Mouse (Mus musculus): ENCODE data around the gene Vangl1.

Vangl1 gene

DNA sequence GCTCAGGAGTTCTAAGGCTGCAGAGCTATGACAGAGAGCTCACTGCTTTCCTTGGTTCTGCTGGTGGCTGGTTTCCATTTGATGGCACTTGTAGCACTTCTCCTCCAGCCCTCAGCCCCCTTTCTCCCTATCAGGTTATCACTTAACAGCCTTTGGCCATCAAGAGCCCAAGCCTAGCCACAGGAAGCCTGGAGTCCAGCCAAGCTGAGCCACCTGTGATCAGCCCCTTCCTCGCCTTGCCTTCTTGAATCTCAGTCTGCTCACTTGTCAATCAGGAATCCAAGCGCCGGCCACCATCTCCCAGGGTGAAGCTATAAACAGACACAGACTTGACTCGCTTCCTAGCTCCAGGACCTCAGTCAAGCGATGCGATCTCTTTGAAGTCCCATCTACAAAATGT lies 6.0 kb downstream of the Vangl1 start:
- DNase-seq (ENCODE audit: low read depth, low spot score): no peak

DNA sequence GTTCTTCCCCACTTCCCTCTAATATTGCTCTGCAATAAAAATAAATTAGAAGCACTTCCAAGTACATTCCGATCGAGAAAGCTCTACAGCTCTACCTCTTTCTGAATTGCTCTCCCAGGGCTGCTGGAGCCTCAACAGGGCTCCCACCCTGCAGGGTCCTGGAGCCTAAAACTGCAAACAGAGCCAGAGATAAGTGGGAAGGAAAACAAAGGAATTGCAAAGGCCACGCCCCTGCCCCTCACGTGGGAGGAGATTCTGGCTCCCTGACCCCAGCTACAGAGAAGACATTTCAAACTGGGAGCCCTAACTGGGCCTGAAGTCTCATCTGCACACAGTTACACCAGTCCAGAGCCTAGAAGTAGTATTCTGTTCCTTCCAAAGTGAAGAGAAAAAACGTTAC lies 6.7 kb downstream of the Vangl1 start:
- no peak for DNase-seq (ENCODE audit: low read depth, low spot score)

DNA sequence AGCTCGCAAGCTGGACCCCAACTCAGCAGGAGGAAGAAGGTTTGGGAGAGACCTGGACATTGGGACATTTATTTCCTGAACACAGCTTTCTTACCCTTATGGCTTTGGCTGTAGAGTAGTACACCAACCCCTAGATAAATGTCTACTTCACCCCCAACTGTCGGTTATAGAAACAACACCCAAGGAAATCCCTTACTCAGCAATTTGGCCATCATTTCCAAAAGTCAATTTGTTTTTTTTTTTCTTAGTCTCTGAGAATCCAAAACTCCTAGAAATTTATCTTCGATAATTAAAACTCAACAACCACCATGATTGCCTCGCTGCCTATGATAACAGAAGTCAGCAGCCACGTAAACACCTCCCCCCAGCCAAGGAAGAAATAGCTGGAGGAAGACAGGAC lies 7.3 kb downstream of the Vangl1 start:
- DNase-seq (ENCODE audit: low read depth, low spot score): no peak

DNA sequence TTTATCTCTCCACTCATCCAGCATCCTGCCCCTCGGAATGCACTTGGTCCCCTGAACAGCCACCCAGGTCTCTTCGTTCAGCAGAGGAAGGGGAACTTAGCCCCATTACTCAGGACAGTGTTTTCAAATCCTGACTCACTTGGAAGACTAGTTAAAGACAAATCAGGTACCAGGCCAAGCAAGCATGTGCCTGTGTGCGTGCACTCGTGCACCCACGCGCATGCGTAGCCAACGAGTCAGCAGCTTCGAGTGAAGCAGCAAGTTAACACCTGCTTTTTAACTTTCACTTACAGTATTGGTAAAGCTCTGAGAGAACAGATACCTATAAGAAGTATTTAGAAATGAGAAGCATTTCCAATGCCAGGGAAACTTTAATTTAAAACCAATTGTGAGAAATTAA lies 8.3 kb downstream of the Vangl1 start:
- DNase-seq (ENCODE audit: low read depth, low spot score): peak; percentile 53

DNA sequence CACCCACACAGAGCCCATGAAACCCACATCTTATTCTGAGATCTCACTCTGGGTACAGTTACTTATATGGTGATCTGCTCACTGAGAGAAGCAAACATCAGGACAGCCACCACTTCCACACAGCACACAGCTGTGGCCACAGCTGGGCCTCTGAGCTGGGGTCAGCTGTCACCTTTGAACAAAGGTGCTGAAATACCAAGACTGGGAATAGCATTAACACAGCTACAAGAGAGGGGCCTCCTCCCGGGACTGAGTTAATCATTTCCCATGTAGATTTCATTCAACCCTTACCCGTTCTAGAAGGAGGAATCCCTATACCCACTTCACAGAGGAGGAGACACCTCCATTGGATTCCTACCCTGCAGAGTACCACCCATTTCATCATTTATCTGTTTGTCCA lies 8.7 kb downstream of the Vangl1 start:
- DNase-seq (ENCODE audit: low read depth, low spot score): no peak

DNA sequence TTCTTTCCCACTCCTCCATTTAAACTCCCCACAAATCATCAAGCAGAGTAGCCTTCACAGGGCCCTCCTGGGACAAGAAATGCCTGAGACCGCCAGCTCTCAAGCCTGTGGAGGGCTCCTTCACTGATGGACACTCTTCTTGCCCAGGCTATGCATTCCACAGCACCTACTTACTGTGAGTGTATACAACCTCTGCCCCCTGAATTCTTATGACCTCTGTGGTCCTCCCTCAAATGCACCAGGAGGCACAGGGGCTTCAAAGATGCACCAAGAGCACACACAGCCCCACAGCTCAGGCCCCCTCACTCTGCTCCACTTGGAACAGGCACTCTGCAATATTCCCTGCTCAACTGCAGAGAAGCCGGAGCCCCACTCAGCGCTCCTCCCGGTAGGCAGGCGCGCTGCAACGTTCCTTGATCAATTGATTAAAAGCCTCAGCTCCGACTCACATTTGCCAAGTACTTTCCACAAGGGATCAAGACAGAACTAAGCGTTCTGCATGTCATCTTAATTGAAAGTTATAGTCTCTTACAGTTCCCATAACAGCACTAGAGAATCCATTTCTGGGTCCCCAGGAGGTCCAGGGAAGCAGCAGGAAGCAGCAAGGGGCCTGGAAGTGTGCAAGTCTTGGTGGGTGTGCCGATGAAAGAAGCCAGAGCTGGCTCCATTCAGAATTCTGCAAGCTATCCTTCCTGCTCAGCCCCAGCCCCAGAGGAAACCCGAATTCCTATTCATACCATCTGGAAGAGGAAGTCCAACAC lies 10.0 kb downstream of the Vangl1 start:
- no peak for DNase-seq (ENCODE audit: low read depth, low spot score)

DNA sequence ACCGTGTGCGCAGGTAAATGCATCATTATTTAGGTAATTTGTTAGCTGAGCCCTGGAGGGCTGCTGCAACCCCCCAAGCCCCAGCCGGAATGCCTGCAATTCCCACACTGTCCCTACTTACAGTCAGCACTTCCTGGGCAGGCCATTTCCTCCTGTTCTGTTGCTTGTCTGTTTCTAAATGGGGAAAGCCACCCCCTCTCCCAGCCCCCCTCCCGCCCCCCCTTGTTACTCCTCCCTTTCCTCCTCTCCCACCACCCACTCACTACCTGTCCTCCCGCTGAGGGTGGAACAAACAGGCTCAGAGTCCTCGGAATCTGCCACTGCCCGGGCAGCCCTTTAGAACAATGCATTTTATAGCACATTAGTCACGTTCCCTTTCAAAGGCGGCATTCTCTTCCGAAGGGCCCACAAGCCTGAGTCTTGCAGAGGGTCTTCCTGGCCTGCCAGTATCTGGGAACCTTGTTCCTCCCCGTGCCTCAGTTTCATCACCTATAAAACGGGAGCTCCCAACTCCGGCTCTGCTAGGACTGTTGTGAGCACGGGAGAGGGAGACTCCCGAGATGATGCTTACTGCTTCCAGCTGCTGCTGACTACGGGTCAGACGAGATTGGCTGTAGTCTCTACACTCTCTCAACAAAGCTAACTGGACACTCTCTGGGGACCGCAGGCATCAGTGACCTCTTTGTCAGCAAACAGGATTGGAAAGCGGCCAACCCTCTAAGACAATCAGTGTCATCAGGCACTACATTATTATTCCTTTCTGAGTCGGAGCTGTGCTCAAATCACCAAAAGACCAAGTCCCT lies 10.8 kb downstream of the Vangl1 start:
- peak; percentile 65 for DNase-seq (ENCODE audit: low read depth, low spot score)

DNA sequence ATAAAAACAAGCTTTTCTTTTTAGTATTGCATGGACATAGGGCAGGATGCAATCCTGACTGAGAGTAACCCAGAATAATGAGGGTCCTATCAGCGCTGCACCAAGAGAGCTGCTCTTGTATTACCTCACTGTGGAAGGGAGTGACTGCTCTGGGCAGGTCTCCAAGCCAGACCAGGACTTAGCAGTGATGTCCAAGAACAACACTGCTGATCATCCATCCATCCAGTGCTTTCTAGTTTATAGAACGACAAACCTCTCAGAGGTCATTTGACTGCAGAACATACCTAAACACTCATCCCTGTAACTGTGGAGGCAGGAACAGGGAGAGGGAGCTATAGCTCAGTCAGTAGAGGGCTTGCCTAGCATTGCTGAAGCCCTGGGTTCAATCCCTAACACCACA lies 11.9 kb downstream of the Vangl1 start:
- peak; percentile 82 for DNase-seq (ENCODE audit: low read depth, low spot score)

DNA sequence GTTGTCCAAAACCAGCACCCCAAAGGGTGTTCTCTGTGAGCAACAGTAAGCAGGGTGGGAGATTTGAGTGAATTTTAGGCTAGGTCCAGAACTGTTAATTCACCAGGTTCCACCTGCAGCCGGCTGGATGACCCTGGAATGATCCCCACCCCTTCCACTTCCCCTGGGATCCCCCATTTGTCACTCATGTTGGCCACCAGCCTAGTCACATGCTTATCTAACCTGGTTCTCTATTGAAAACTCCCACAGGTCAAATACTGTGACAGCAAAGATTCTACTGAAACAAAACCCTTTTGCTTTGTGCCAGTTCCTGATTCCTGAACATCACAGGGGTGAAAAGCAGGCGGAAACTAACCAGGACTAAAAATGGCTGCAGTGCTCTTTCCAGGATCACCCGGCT lies 12.9 kb downstream of the Vangl1 start:
- DNase-seq (ENCODE audit: low read depth, low spot score): no peak

DNA sequence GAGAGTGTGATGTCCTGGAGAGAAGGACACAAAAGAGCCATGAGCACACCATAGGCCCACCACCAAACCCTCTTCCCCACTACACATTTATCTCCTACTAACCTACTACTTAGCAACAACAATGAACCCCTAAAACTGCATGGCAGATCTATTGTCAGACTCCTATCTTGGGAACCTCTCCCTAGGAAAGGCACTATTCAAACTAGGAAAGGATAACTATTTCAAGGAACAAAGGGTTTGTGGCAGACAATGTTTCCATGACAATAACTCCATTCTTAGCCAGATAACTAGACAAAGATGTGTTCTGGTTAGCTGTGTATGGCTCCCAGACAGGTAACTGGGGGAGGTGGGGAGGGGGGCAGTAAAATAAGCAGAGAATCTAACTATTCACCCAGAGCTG lies 13.9 kb downstream of the Vangl1 start:
- DNase-seq (ENCODE audit: low read depth, low spot score): no peak

DNA sequence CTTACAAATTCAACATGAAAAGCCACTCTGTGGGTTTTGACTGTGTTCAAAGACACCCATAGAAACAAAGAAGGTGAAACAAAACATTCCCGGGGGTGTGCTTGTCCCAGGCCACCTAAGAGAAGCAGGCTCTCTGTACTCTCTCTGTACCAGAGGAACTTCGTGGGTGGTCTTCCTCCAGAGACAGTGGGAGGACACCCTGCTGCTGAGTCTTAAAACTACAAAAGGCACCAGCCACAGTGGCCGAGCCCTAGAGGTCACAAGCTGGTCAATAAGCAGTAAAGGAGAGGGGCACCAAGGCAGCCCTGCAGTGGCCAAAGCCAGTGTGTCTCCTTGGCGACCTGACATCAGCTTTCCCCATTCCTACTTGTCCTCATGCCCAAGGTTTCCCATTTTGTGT lies 14.5 kb downstream of the Vangl1 start:
- DNase-seq (ENCODE audit: low read depth, low spot score): no peak

DNA sequence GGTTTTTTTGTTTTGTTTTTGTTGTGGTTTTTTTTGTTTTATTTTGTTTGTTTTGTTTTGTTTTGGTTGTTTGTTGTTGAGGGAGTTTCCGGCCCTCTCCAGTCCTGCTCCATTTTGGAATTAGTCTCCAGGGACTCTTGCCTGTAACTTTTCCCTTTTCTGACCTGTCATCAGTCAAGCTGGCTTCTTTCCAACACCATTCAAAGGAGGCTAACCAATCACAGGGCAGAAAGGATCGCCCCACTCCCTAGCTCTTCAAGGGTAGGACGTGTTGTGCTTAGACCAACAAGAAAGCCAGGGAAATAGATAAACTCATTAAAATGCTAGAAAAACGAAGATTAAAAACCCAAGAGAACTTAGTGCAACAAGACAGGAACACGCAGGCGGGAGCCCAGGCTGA lies 15.5 kb downstream of the Vangl1 start:
- DNase-seq (ENCODE audit: low read depth, low spot score): no peak

DNA sequence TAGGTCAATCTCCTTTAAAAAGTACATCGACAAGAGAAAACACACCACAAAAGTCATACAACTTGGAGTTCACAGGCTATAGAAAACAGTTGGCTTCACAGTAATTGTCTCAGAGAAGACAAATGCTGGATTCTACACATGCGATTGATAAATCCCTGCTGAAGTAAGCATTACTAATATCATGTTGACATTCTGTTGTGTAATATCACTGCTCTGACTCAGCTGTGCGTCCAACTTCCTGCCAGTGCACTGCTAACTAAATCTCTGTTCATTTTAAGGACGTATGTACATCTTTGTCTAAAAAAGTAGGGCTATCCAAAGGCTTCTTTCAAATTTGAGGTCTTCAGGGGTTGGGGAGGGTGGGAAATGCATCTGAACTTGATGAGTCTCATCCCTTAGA lies 17.1 kb downstream of the Vangl1 start:
- DNase-seq (ENCODE audit: low read depth, low spot score): peak; percentile 87

DNA sequence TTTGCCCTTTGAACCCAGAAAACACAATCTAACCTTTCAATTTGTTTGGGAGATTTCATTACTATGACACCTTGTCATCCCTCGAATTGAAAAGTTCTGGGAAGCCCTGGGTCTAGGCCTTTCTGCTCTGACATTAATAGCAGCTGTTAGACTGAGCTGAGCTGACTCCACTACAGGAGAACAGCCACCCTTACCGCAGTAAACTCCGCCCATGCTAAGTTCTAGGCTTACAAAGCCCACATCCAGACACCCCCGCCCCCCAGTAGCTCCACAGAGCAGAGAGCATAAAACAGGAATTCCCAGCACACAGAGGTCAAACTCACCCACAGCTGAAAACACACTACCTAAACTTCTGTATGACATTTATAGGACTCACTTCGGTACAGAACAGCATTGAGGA lies 19.8 kb downstream of the Vangl1 start:
- no peak for DNase-seq (ENCODE audit: low read depth, low spot score)

DNA sequence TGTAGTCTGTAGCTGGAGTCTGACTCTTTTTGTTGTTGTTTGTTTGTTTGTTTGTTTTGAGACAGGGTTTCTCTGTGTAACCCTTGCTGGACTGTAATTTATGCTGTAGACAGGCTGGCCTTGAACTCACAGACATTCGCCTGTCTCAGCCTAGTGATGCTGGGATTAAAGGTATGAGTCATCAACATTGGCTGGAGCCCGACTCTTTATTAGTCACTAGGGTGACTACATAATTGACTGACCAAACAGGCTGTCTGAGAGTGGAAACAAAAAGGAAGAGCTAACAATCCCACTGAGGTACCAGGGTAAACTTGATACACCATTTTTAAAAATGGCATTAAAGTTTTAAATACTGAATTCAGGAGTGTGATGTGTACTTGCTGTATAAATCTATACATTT lies 21.9 kb downstream of the Vangl1 start:
- DNase-seq (ENCODE audit: low read depth, low spot score): peak; percentile 72

DNA sequence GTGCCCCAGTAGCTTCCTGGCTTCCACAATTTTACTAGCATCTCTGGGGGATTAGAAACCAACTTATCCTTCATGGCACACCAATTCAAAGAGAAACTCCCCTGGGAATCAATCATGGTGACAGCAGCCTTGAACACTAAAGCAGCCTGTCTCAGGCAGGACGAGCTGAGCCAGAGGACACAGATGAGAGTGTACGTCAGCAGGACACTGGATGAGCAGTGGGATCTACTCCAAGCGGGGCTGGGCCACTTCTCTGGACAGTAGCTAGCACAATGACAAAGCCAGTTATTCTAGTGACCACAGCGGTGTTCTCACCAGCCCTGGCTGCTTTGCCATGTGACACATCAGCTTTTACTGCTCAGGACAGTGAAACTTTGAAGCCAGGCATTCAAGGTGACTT lies 23.3 kb downstream of the Vangl1 start:
- no peak for DNase-seq (ENCODE audit: low read depth, low spot score)

DNA sequence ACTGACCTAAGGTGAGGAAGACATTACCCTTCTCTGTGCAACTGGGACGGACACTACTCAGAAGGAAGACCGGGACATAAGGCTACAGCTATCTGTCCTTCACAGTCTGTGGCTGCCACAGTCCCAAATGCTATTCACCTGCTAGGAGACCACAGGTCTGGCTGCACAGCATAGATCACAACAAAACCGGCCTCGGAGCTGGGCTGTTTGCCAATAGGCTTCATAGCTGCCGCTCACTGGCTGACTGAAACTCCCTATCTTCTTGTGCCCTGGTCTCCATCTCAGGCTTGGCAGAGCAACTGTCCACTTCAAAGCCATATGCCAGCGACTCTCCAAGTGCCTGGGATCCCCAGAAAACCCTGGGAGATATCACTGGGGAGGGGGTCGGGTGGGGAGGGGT lies 23.7 kb downstream of the Vangl1 start:
- no peak for DNase-seq (ENCODE audit: low read depth, low spot score)

DNA sequence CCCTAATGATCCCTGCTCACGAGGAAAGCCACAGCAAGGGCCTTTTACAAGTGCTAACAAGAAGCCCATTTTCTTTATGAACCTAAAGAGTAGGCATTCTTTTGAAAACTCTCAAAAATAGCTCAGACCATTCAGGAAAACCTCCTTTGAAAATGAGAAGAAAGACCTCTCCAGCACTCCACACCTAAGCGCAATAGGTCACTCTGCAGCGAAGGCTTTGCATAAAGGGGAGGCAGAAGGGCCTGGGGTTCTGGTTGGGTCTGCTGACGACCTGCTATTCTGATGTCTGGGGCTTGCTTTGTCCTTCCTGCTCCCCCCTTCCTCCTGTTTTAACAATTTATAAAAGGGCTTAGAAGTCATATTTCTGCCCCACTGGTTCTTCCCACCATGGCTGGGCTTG lies 24.6 kb downstream of the Vangl1 start:
- DNase-seq (ENCODE audit: low read depth, low spot score): no peak

DNA sequence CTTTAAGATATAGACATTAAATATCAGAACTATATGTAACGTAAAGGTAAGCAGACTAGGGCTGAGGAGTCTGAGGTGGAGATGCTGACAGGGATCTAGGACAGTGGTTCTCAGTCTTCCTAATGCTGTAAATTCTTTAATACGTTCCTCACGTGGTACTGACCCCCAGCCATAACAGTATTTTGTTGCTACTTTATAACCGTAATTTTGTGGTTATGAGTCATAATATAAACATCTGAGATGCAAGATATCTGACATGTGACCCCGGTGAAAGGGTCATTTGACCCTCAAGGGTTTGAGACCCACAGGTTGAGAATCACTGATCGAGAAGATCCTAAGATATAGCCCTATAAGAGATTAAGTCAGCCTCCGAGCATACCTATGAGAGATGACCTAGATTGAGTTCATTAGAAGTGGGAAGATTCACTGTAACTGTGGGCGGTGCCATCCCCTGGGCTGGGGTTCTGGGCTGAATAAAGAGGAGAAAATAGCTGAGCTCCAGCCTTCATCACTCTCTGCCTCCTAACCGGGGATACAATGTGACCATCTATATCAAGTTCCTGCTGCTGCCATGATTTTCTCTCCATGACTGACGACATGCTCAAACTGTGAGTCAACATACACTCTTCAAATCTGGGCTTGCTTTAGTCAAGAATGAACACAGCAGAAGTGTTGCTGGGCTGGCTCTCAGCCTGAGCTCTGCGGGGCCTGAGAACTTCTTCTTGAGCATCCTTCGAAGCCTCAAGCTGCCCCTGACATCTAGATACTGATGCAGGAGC lies 26.5 kb downstream of the Vangl1 start:
- peak; percentile 59 for DNase-seq (ENCODE audit: low read depth, low spot score)

DNA sequence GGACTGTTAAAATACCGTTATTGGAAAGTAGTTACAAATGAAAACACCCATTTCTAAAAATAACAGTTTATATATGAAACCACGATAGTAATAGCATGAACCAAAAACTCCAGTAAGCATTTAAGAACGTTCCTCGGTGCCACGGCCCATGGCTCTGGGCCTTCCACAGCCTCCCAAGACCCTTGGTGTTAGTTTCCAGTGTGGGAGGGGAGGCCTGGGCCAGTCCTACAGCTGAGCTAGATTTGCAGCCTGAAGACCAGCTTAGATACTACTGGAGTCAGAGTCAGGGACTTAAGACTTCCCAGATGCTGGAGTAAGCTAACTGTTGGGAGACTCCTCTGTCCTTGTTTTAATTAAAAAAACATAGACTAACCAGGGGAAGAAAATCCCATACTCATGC lies 28.4 kb downstream of the Vangl1 start:
- DNase-seq (ENCODE audit: low read depth, low spot score): no peak

DNA sequence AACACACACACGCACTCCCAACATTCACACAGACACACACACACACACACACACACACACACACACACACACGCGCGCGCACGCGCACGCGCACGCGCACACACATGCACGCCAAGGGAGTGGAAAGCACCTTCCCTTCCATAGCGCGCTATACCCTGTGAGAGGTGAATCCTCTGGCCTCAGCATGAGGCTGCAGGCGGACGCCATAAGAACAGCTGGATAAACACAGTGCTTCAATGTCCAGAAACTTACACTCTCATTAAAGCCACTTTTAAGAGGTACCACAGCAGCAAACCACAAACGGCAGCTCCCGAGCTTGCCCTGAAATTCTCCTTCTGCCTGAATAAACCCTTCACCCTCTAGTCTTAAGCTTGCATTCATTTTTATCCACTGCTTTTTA lies 28.8 kb downstream of the Vangl1 start:
- no peak for DNase-seq (ENCODE audit: low read depth, low spot score)

DNA sequence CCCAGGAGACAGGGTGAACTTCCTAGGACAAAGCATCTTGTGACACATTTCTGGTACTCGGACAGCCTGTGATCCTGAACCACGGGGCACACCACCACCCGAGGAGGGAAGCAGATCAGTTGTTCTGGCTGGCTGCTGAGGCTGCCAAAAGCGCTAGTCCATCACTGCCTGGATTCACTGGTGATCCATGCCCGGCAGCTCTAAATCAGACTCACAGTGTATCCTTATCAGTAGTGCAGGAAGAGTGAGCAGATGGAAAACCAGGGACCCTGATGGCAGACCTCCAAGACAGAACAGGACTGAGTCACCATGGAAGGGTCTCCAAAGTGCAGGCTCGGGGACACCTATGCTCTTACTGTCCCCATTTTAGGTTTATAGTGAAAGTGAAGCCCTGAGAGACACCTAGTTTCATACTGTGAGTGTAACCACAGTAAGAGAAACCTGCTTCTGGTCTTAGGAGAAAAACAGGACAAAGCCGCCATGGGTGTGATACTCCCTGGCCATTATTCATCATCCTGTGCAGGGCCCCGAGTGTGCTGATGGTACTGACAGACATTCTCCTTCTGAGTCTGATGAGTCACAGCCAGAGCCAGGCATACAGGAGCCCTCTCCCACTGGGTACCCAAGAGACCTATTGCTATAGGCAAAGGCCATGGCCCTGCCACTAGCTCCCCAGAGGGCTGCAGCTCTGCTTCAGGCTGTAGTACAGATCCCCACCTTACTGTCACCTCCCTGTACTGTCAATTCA lies 30.2 kb downstream of the Vangl1 start:
- peak; percentile 79 for DNase-seq (ENCODE audit: low read depth, low spot score)
